Mouse (Mus musculus): ENCODE results near the gene Zfp90.

- TF ChIP-seq CEBPB (IDR thresholded peaks at IDR 0.05; ENCODE audit: insufficient read depth, poor library complexity, severe bottlenecking): no peak
- TF ChIP-seq E2F4 (IDR thresholded peaks at IDR 0.05; ENCODE audit: insufficient read depth): no peak
- no peak for TF ChIP-seq USF1 (IDR thresholded peaks at IDR 0.05; ENCODE audit: low read depth)
- TF ChIP-seq POLR2A (IDR thresholded peaks at IDR 0.05; ENCODE audit: insufficient read length, low read depth): no peak
- TF ChIP-seq POLR2AphosphoS2 (IDR thresholded peaks at IDR 0.05; ENCODE audit: insufficient read length, low read depth): no peak
- TF ChIP-seq TCF12 (IDR thresholded peaks at IDR 0.05; ENCODE audit: insufficient read depth, poor library complexity, severe bottlenecking): no peak
- TF ChIP-seq MAX (IDR thresholded peaks at IDR 0.05; ENCODE audit: low read depth): no peak
- TF ChIP-seq MYOD1 (IDR thresholded peaks at IDR 0.05; ENCODE audit: control insufficient read depth in 1 of 3, insufficient read length in 2 of 3, low read depth in 2 of 3): no peak
- TF ChIP-seq TCF3 (IDR thresholded peaks at IDR 0.05; ENCODE audit: insufficient read length, low read depth): no peak
- TF ChIP-seq REST (IDR thresholded peaks at IDR 0.05; ENCODE audit: insufficient read depth, insufficient read length): no peak
- TF ChIP-seq SRF (IDR thresholded peaks at IDR 0.05; ENCODE audit: control insufficient read depth, insufficient read length, low read depth): no peak
Measured at GRCm38 (mm10) chr8:106378501-106379048, 36.6 kb upstream of the Zfp90 start.

Measured in myocyte (in vitro differentiated cells).